Mouse (Mus musculus): ENCODE measurements around the gene Serpinf2. TPM values are rescaled to one million over a fixed set of nuclear protein-coding genes. Genes with fewer than 3 reads are reported as not detected.

The Serpinf2 gene
- polyA plus RNA-seq, 1 experiment = 0.75 TPM

DNA sequence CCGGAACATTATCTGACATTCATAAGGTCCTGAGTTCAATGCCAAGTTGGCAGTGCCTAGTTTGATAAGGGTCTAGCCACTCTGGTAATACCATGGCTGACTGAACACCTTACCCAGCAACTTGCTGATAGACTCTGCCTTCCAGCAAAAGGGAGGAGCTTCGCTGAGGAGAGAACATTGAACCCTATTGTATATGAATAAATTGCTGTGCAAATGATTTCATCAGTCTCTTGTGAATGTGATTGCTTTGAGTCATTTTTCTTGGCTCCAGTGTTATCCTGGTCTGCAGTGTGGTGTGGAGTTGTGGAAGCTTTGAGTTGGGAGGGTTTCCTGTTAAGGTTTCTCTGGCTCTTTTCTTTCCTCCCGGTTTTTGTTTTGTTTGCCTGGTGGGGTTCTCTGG lies 31.3 kb upstream of the Serpinf2 start:
- no peak for DNase-seq (ENCODE audit: low read depth in 1 of 2, low spot score in 2 of 2)
- H3K27ac ChIP-seq (ENCODE audit: insufficient read depth, low read length) = no peak overlapping the region
- H3K27me3 ChIP-seq (ENCODE audit: control insufficient read depth, insufficient read depth, low read length) = no peaks in the 10 kb centered on the region
- H3K4me3 ChIP-seq (ENCODE audit: extremely low read depth, insufficient read depth, insufficient read length) = no peak overlapping the region
- H3K4me1 ChIP-seq (ENCODE audit: control insufficient read depth, insufficient read depth, insufficient read length) = no peaks in the 10 kb centered on the region; the same call in 1 of the 2 replicates
- TF ChIP-seq POLR2A (IDR thresholded peaks at IDR 0.05; ENCODE audit: low read depth, low read length) = no peak
- no peak for TF ChIP-seq CTCF (IDR thresholded peaks at IDR 0.05; ENCODE audit: extremely low read depth, insufficient read depth, insufficient read length, insufficient replicate concordance)
- no peaks in the 10 kb centered on the region; the same call in 1 of the 2 replicates for H3K36me3 ChIP-seq (ENCODE audit: control insufficient read depth, insufficient read depth, low read length)
- 87% methylated on average over 3 of the region's 3 CpGs for WGBS

- Histone ChIP-seq H3K36me3 (ENCODE audit: control insufficient read depth, insufficient read depth, low read length) (no peaks in the 10 kb centered on the region; the same call in 1 of the 2 replicates), H3K4me1 (ENCODE audit: control insufficient read depth, insufficient read depth, insufficient read length) (no peaks in the 10 kb centered on the region; the same call in 1 of the 2 replicates), H3K27me3 (ENCODE audit: control insufficient read depth, insufficient read depth, low read length) (no peaks in the 10 kb centered on the region), H3K4me3 (ENCODE audit: extremely low read depth, insufficient read depth, insufficient read length) (no peak overlapping the region), H3K27ac (ENCODE audit: insufficient read depth, low read length) (no peak overlapping the region)
- no peak for DNase-seq (ENCODE audit: low read depth in 1 of 2, low spot score in 2 of 2)
- no peak for TF ChIP-seq CTCF (IDR thresholded peaks at IDR 0.05; ENCODE audit: extremely low read depth, insufficient read depth, insufficient read length, insufficient replicate concordance)
- no peak for TF ChIP-seq POLR2A (IDR thresholded peaks at IDR 0.05; ENCODE audit: low read depth, low read length)
- WGBS = 96% methylated on average over 4 of the region's 4 CpGs
Measured at GRCm38 (mm10) chr11:75469261-75469660, 29.9 kb upstream of the Serpinf2 start.

GRCm38 (mm10) chr11:75468410-75468809 lies 29.0 kb upstream of the Serpinf2 start:
- H3K27me3 ChIP-seq (ENCODE audit: control insufficient read depth, insufficient read depth, low read length) = no peaks in the 10 kb centered on the region
- H3K4me3 ChIP-seq (ENCODE audit: extremely low read depth, insufficient read depth, insufficient read length) = peak overlapping the region; percentile 53; the same call in 1 of the 2 replicates
- no peaks in the 10 kb centered on the region; the same call in 1 of the 2 replicates for H3K36me3 ChIP-seq (ENCODE audit: control insufficient read depth, insufficient read depth, low read length)
- WGBS = 53% methylated on average over 7 of the region's 7 CpGs
- H3K4me1 ChIP-seq (ENCODE audit: control insufficient read depth, insufficient read depth, insufficient read length) = no peaks in the 10 kb centered on the region; the same call in 1 of the 2 replicates
- no peak overlapping the region for H3K27ac ChIP-seq (ENCODE audit: insufficient read depth, low read length)
- TF ChIP-seq CTCF (IDR thresholded peaks at IDR 0.05; ENCODE audit: extremely low read depth, insufficient read depth, insufficient read length, insufficient replicate concordance) (no peak), POLR2A (IDR thresholded peaks at IDR 0.05; ENCODE audit: low read depth, low read length) (no peak)
- no peak for DNase-seq (ENCODE audit: low read depth in 1 of 2, low spot score in 2 of 2)

DNA sequence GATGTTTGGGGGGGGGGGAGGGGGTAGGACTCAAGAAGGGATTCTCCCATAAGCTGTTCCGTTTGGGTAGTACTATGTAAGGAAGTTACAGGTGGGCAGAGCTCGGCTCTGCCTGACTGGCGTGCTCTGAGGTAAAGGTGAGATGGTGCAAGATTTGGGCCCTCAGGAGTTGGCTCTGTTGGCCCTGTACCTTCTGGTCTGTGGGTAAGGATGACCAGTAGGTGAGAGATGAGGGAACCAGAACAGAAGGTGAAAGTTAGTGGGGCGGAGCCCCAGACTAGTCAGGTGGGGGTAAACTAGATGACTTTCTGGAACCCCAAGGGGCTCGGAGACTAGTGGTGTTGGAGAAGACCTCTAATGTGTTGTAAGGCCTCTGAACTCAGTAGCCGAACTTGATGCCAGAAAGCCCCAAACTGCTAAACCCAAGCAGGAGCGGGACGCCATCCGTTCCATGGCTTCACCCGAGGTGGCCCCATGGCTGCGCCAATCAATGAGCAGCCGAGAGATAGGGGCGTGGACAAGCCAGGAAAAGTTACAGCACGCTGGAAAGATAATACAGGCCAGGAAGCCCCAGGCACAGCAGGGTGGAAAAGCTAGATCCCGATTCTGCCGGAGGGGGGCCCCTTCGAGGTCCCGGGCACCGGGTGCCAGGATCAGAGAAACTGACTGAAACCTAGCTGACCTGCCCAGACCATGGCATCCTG lies 28.3 kb upstream of the Serpinf2 start:
- no peak for DNase-seq (ENCODE audit: low read depth in 1 of 2, low spot score in 2 of 2)
- no peaks in the 10 kb centered on the region for H3K27me3 ChIP-seq (ENCODE audit: control insufficient read depth, insufficient read depth, low read length)
- no peaks in the 10 kb centered on the region; the same call in 1 of the 2 replicates for H3K4me1 ChIP-seq (ENCODE audit: control insufficient read depth, insufficient read depth, insufficient read length)
- WGBS = 18% methylated on average over 19 of the region's 19 CpGs
- H3K36me3 ChIP-seq (ENCODE audit: control insufficient read depth, insufficient read depth, low read length) = no peaks in the 10 kb centered on the region; the same call in 1 of the 2 replicates
- H3K4me3 ChIP-seq (ENCODE audit: extremely low read depth, insufficient read depth, insufficient read length) = peak overlapping the region; percentile 53
- TF ChIP-seq POLR2A (IDR thresholded peaks at IDR 0.05; ENCODE audit: low read depth, low read length) (no peak), CTCF (IDR thresholded peaks at IDR 0.05; ENCODE audit: extremely low read depth, insufficient read depth, insufficient read length, insufficient replicate concordance) (no peak)
- no peak overlapping the region for H3K27ac ChIP-seq (ENCODE audit: insufficient read depth, low read length)

- WGBS = 97% methylated on average over 4 of the region's 4 CpGs
- Histone ChIP-seq H3K27me3 (ENCODE audit: control insufficient read depth, insufficient read depth, low read length) (no peaks in the 10 kb centered on the region), H3K36me3 (ENCODE audit: control insufficient read depth, insufficient read depth, low read length) (no peaks in the 10 kb centered on the region; the same call in 1 of the 2 replicates), H3K27ac (ENCODE audit: insufficient read depth, low read length) (no peak overlapping the region), H3K4me3 (ENCODE audit: extremely low read depth, insufficient read depth, insufficient read length) (no peak overlapping the region), H3K4me1 (ENCODE audit: control insufficient read depth, insufficient read depth, insufficient read length) (peaks cover 5% of the 10 kb centered on the region; the same call in 1 of the 2 replicates)
- DNase-seq (ENCODE audit: low read depth in 1 of 2, low spot score in 2 of 2) = no peak
- TF ChIP-seq POLR2A (IDR thresholded peaks at IDR 0.05; ENCODE audit: low read depth, low read length) (no peak), CTCF (IDR thresholded peaks at IDR 0.05; ENCODE audit: extremely low read depth, insufficient read depth, insufficient read length, insufficient replicate concordance) (no peak)
Measured at GRCm38 (mm10) chr11:75466731-75467505, 27.5 kb upstream of the Serpinf2 start.

DNA sequence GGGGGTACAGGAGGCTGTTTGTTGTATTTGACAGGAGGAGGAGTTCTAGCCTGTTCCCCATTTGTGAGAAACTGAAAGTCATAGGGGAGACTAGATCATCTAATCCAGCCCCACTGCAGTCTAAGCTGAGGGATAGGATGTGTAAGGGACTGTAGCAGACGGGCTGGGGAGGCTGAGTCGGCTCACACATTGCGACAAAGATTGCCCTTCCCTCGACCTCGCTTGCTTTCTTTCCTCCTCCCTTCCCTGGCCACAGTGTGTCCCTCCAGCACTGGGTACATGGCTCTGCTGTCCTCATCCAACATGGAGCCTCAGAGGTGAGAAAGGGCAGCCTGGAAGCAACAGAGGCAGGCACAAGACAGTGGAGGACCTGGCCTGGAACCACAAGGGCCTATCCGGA lies 25.7 kb upstream of the Serpinf2 start:
- H3K27me3 ChIP-seq (ENCODE audit: control insufficient read depth, insufficient read depth, low read length) = no peaks in the 10 kb centered on the region
- 83% methylated on average over 6 of the region's 6 CpGs for WGBS
- TF ChIP-seq POLR2A (IDR thresholded peaks at IDR 0.05; ENCODE audit: low read depth, low read length) = no peak
- no peak for TF ChIP-seq CTCF (IDR thresholded peaks at IDR 0.05; ENCODE audit: extremely low read depth, insufficient read depth, insufficient read length, insufficient replicate concordance)
- H3K4me3 ChIP-seq (ENCODE audit: extremely low read depth, insufficient read depth, insufficient read length) = no peak overlapping the region
- peaks cover 5% of the 10 kb centered on the region; the same call in 1 of the 2 replicates for H3K4me1 ChIP-seq (ENCODE audit: control insufficient read depth, insufficient read depth, insufficient read length)
- H3K36me3 ChIP-seq (ENCODE audit: control insufficient read depth, insufficient read depth, low read length) = no peaks in the 10 kb centered on the region; the same call in 1 of the 2 replicates
- H3K27ac ChIP-seq (ENCODE audit: insufficient read depth, low read length) = no peak overlapping the region
- DNase-seq (ENCODE audit: low read depth in 1 of 2, low spot score in 2 of 2) = no peak

Data from spleen, adult 2 months (tissue).